Mouse (Mus musculus): ENCODE results near the gene Cracr2b. TPM values are rescaled to one million over a fixed set of nuclear protein-coding genes. Genes with fewer than 3 reads are reported as not detected.

Gene Cracr2b
- polyA plus RNA-seq, 1 experiment from 2014 or later: 40.8 TPM

DNA sequence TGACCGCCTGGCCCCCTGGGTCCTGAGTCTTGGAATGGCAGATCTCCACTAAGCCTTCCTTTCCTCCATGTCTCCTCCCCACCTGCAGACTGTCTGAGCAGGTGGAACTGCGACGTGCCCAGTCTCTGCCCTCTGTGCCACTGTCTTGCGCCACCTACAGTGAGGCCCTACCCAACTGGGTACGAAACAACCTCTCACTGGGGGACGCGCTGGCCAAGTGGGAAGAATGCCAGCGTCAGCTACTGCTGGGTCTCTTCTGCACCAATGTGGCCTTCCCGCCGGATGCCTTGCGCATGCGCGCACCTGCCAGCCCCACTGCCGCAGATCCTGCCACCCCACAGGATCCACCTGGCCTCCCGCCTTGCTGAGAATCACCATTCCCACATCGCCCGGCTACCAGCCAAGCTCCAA is 1.6 kb upstream of the Cracr2b start:
- peaks cover 62% of the 10 kb centered on the region for H3K4me1 ChIP-seq
- H3K4me2 ChIP-seq: no peak overlapping the region
- peaks cover 46% of the 10 kb centered on the region for H3K27me3 ChIP-seq
- ATAC-seq (ENCODE audit: borderline replicate concordance, extremely low read depth, low FRiP score, low TSS enrichment): no peak
- no peak overlapping the region for H3K9ac ChIP-seq
- 89% methylated on average over 17 of the region's 17 CpGs for WGBS
- H3K9me3 ChIP-seq: no peaks in the 10 kb centered on the region
- no peak overlapping the region for H3K4me3 ChIP-seq
- no peak overlapping the region for H3K27ac ChIP-seq
- 0 out of 2 replicates have a peak, but pooled peaks cover 3% of the 10 kb centered on the region for H3K36me3 ChIP-seq

DNA sequence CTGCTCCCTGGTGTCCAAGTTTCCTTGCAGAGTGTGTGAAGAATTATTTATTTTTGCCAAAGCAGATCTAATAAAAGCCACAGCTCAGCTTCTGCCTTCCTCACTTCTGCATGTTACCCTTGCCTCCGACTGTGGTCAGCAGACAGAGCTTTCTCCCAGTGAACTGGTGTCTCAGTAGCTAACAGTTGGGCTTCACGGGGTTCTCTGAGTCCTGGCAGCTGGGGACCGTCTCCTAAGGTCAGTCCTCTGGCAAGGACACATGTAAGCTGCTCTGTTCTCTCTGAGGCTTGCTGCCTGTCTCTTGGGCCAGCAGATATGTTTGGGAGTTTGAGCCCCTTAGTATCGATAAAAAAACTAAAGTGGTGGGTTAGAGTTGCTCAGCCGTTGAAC is 898 bp upstream of the Cracr2b start:
- H3K4me3 ChIP-seq: no peak overlapping the region
- H3K36me3 ChIP-seq: 0 out of 2 replicates have a peak, but pooled peaks cover 3% of the 10 kb centered on the region
- H3K4me1 ChIP-seq: peaks cover 63% of the 10 kb centered on the region
- 37% methylated on average over 5 of the region's 5 CpGs for WGBS
- no peak overlapping the region for H3K27ac ChIP-seq
- no peak overlapping the region for H3K4me2 ChIP-seq
- no peaks in the 10 kb centered on the region for H3K9me3 ChIP-seq
- no peak overlapping the region for H3K9ac ChIP-seq
- ATAC-seq (ENCODE audit: borderline replicate concordance, extremely low read depth, low FRiP score, low TSS enrichment): no peak
- peaks cover 53% of the 10 kb centered on the region for H3K27me3 ChIP-seq

DNA sequence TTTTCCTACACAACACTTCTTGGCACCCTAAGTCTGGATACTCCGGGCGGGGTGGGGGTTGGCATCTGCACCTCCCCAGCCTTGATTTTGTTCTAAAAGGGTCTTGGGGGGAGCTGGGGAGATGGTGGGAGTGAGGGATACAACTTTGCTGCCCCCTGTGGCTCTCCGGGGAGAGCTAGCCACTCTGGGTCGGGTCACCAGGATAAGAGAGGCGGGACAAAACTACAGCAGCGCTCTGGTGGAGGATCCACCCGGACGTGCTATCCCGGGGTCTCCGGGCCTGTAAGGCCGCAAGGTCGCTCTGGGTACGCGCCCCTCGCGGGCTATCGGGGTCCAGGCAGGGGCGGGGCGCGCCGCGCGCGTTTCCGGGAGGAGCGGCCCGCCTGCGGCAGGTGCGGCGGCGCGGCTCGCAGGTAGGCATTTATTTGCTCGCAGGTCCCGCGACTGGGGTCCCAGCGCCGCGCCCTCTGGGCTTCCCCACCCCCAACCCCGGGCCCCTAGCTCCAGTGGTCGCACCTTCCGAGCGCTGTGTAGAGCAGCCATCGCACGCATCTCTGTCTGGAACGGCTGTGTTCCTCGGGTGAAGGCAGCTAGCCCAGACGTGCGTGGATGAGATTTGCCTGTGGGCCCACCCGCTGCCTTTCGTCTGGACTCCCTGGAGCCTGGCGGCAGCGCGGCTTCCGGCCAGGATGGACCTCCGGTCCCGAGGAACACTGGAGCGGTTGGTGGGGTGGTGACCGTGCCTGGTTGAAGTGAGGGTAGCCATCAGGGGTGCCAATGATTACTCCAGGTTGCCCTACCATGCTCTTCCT is 833 bp downstream of the Cracr2b start:
- H3K9me3 ChIP-seq: no peaks in the 10 kb centered on the region
- H3K4me3 ChIP-seq: peak overlapping the region; percentile 51
- peaks cover 62% of the 10 kb centered on the region for H3K4me1 ChIP-seq
- peak overlapping the region; percentile 91 for H3K4me2 ChIP-seq
- H3K27me3 ChIP-seq: peaks cover 55% of the 10 kb centered on the region
- peak overlapping the region; percentile 61 for H3K9ac ChIP-seq
- 3% methylated on average over 59 of the region's 59 CpGs for WGBS
- H3K36me3 ChIP-seq: 0 out of 2 replicates have a peak, but pooled peaks cover 3% of the 10 kb centered on the region
- peak overlapping the region; percentile 53 for H3K27ac ChIP-seq
- no peak for ATAC-seq (ENCODE audit: borderline replicate concordance, extremely low read depth, low FRiP score, low TSS enrichment)

GRCm38 (mm10) chr7:141462333-141462821 is 1.5 kb downstream of the Cracr2b start:
- peaks cover 66% of the 10 kb centered on the region for H3K4me1 ChIP-seq
- H3K4me3 ChIP-seq: peak overlapping the region; percentile 51

GRCm38 (mm10) chr7:141463824-141464602 is 3.1 kb downstream of the Cracr2b start:
- peaks cover 55% of the 10 kb centered on the region for H3K27me3 ChIP-seq
- H3K4me1 ChIP-seq: peaks cover 77% of the 10 kb centered on the region
- 34% methylated on average over 12 of the region's 12 CpGs for WGBS
- no peaks in the 10 kb centered on the region for H3K9me3 ChIP-seq
- H3K4me2 ChIP-seq: peak overlapping the region; percentile 48
- no peaks in the 10 kb centered on the region for H3K36me3 ChIP-seq
- peak overlapping the region; percentile 72 for H3K27ac ChIP-seq
- H3K9ac ChIP-seq: peak overlapping the region; percentile 15; the same call in 1 of the 2 replicates
- peak overlapping the region; percentile 27 for H3K4me3 ChIP-seq
- no peak for ATAC-seq (ENCODE audit: borderline replicate concordance, extremely low read depth, low FRiP score, low TSS enrichment)

More at GRCm38 (mm10) chr7:141462333-141462821, 1.5 kb downstream of the Cracr2b start:
- peak overlapping the region; percentile 91 for H3K4me2 ChIP-seq
- peaks cover 55% of the 10 kb centered on the region for H3K27me3 ChIP-seq
- peak overlapping the region; percentile 61 for H3K9ac ChIP-seq
- H3K27ac ChIP-seq: 0 out of 2 replicates have a peak overlapping the region, but pooled peaks have one; percentile 53
- no peaks in the 10 kb centered on the region for H3K9me3 ChIP-seq
- WGBS: 14% methylated on average over 5 of the region's 5 CpGs
- 0 out of 2 replicates have a peak, but pooled peaks cover 3% of the 10 kb centered on the region for H3K36me3 ChIP-seq
- no peak for ATAC-seq (ENCODE audit: borderline replicate concordance, extremely low read depth, low FRiP score, low TSS enrichment)

DNA sequence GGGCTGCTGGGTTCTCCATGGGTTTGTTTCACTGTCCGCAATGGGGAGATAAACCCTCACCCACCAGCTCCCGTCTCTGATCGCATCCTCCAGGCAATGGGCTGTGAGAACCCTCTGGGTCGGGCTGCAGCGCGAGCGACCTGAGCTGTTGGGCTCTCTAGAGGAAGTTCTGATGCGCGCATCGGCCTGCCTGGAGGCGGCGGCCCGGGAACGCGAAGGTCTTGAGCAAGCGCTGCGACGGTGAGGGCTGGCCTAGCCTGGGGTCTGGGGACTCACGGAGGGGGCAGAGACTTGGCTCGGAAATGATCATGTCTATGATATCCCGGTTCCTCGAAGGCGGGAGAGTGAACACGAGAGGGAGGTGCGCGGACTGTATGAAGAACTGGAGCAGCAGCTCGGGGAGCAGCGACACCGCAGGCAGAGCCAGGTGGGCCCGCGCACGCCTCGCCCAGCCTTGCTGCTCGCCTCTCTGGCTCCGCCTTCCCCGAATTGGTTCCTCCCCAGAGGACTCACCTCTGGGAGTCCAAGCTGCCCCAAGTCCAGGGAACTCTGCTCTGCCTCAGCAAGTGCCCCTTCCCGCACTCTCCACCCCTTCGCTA is 3.8 kb downstream of the Cracr2b start:
- peaks cover 81% of the 10 kb centered on the region for H3K4me1 ChIP-seq
- H3K27me3 ChIP-seq: peaks cover 52% of the 10 kb centered on the region
- H3K27ac ChIP-seq: peak overlapping the region; percentile 55; the same call in 1 of the 2 replicates

GRCm38 (mm10) chr7:141465388-141466044 is 4.6 kb downstream of the Cracr2b start:
- Histone ChIP-seq H3K9ac (no peak overlapping the region), H3K27ac (no peak overlapping the region), H3K36me3 (peaks cover 13% of the 10 kb centered on the region), H3K4me3 (no peak overlapping the region), H3K4me1 (peaks cover 75% of the 10 kb centered on the region), H3K27me3 (peaks cover 45% of the 10 kb centered on the region), H3K9me3 (no peaks in the 10 kb centered on the region), H3K4me2 (peak overlapping the region; percentile 48; the same call in 1 of the 2 replicates)
- WGBS: 35% methylated on average over 10 of the region's 10 CpGs
- no peak for ATAC-seq (ENCODE audit: borderline replicate concordance, extremely low read depth, low FRiP score, low TSS enrichment)

More for the DNA sequence above, 3.8 kb downstream of the Cracr2b start:
- H3K9ac ChIP-seq: peak overlapping the region; percentile 15; the same call in 1 of the 2 replicates
- peaks cover 5% of the 10 kb centered on the region; the same call in 1 of the 2 replicates for H3K36me3 ChIP-seq
- no peak for ATAC-seq (ENCODE audit: borderline replicate concordance, extremely low read depth, low FRiP score, low TSS enrichment)
- no peaks in the 10 kb centered on the region for H3K9me3 ChIP-seq
- WGBS: 9% methylated on average over 35 of the region's 38 CpGs
- H3K4me3 ChIP-seq: peak overlapping the region; percentile 27
- peak overlapping the region; percentile 48 for H3K4me2 ChIP-seq

GRCm38 (mm10) chr7:141466045-141466394 is 5.1 kb downstream of the Cracr2b start:
- Histone ChIP-seq H3K4me1 (peaks cover 70% of the 10 kb centered on the region), H3K36me3 (peaks cover 18% of the 10 kb centered on the region), H3K27me3 (peaks cover 40% of the 10 kb centered on the region), H3K4me3 (no peak overlapping the region), H3K9me3 (no peaks in the 10 kb centered on the region), H3K27ac (no peak overlapping the region), H3K4me2 (no peak overlapping the region), H3K9ac (no peak overlapping the region)
- 76% methylated on average over 7 of the region's 7 CpGs for WGBS
- ATAC-seq (ENCODE audit: borderline replicate concordance, extremely low read depth, low FRiP score, low TSS enrichment): no peak

GRCm38 (mm10) chr7:141466607-141467148 is 5.8 kb downstream of the Cracr2b start:
- H3K9ac ChIP-seq: peak overlapping the region; percentile 68
- peaks cover 35% of the 10 kb centered on the region for H3K27me3 ChIP-seq
- WGBS: 52% methylated on average over 10 of the region's 10 CpGs
- peaks cover 63% of the 10 kb centered on the region for H3K4me1 ChIP-seq
- H3K4me3 ChIP-seq: peak overlapping the region; percentile 61
- ATAC-seq (ENCODE audit: borderline replicate concordance, extremely low read depth, low FRiP score, low TSS enrichment): no peak
- H3K9me3 ChIP-seq: no peaks in the 10 kb centered on the region
- peak overlapping the region; percentile 84 for H3K27ac ChIP-seq
- peak overlapping the region; percentile 74 for H3K4me2 ChIP-seq
- peaks cover 24% of the 10 kb centered on the region for H3K36me3 ChIP-seq

GRCm38 (mm10) chr7:141467230-141468030 is 6.5 kb downstream of the Cracr2b start, which contains the start of gene Cd151:
Gene Cd151 (plus strand): TSS chr7:141467392.
- Histone ChIP-seq H3K36me3 (peaks cover 29% of the 10 kb centered on the region), H3K9ac (peak within 1 kb of the TSS; percentile 68), H3K27me3 (peaks cover 27% of the 10 kb centered on the region), H3K9me3 (no peaks in the 10 kb centered on the region), H3K4me1 (peaks cover 55% of the 10 kb centered on the region), H3K27ac (peak within 1 kb of the TSS; percentile 84), H3K4me3 (peak within 1 kb of the TSS; percentile 61), H3K4me2 (peak within 1 kb of the TSS; percentile 74)
- WGBS: under 1% methylated on average over 52 of the region's 52 CpGs
- ATAC-seq (ENCODE audit: borderline replicate concordance, extremely low read depth, low FRiP score, low TSS enrichment): peak; percentile 84

Data from lung, embryonic 15.5 days (tissue).